Mouse (Mus musculus): Measurements from ENCODE around the gene Olfr963. TPM values are rescaled to one million over a fixed set of nuclear protein-coding genes. Genes with fewer than 3 reads are reported as not detected.
"Not testable (repeated sequence)": the region's sequence is repeated elsewhere in the genome, so short reads cannot be mapped to it uniquely, and the experiment has no call there.

Olfr963 gene
- polyA plus RNA-seq, 1 experiment from 2014 or later = not detected

- no peaks in the 10 kb centered on the region for H3K36me3 ChIP-seq (ENCODE audit: control insufficient read depth, insufficient read depth, low read length)
- no peak overlapping the region for H3K4me3 ChIP-seq (replicated peaks; ENCODE audit: low read length)
- WGBS = 77% methylated on average over 2 of the region's 2 CpGs
- no peak overlapping the region for H3K4me2 ChIP-seq (ENCODE audit: low read depth, low read length)
- H3K27me3 ChIP-seq (ENCODE audit: control insufficient read depth, insufficient read depth, low read length) = no peaks in the 10 kb centered on the region
- ATAC-seq (ENCODE audit: insufficient read depth, low FRiP score) = no peak
- H3K4me1 ChIP-seq (ENCODE audit: control insufficient read depth, insufficient read depth, low read length) = no peaks in the 10 kb centered on the region
- H3K27ac ChIP-seq (ENCODE audit: low read length) = no peak overlapping the region
- H3K9me3 ChIP-seq (replicated peaks; ENCODE audit: control insufficient read depth, low read length) = no peaks in the 10 kb centered on the region
- H3K9ac ChIP-seq (ENCODE audit: low read length) = no peak overlapping the region
These were observed 2.7 kb downstream of the Olfr963 start for GRCm38 (mm10) chr9:39669723-39670122.

GRCm38 (mm10) chr9:39674820-39675219 lies 7.8 kb downstream of the Olfr963 start:
- Histone ChIP-seq H3K9ac (ENCODE audit: low read length) (no peak overlapping the region), H3K4me1 (ENCODE audit: control insufficient read depth, insufficient read depth, low read length) (no peaks in the 10 kb centered on the region), H3K27me3 (ENCODE audit: control insufficient read depth, insufficient read depth, low read length) (no peaks in the 10 kb centered on the region), H3K4me3 (replicated peaks; ENCODE audit: low read length) (no peak overlapping the region), H3K4me2 (ENCODE audit: low read depth, low read length) (no peak overlapping the region), H3K36me3 (ENCODE audit: control insufficient read depth, insufficient read depth, low read length) (no peaks in the 10 kb centered on the region), H3K9me3 (replicated peaks; ENCODE audit: control insufficient read depth, low read length) (no peaks in the 10 kb centered on the region), H3K27ac (ENCODE audit: low read length) (no peak overlapping the region)
- WGBS = 74% methylated on average over 2 of the region's 2 CpGs
- ATAC-seq (ENCODE audit: insufficient read depth, low FRiP score) = no peak

GRCm38 (mm10) chr9:39678557-39678956 lies 11.6 kb downstream of the Olfr963 start:
- H3K4me2 ChIP-seq (ENCODE audit: low read depth, low read length) = no peak overlapping the region
- no peak overlapping the region for H3K4me3 ChIP-seq (replicated peaks; ENCODE audit: low read length)
- ATAC-seq (ENCODE audit: insufficient read depth, low FRiP score) = no peak
- no peaks in the 10 kb centered on the region for H3K27me3 ChIP-seq (ENCODE audit: control insufficient read depth, insufficient read depth, low read length)
- no peak overlapping the region for H3K27ac ChIP-seq (ENCODE audit: low read length)
- H3K9ac ChIP-seq (ENCODE audit: low read length) = no peak overlapping the region
- no peaks in the 10 kb centered on the region for H3K4me1 ChIP-seq (ENCODE audit: control insufficient read depth, insufficient read depth, low read length)
- H3K9me3 ChIP-seq (replicated peaks; ENCODE audit: control insufficient read depth, low read length) = no peaks in the 10 kb centered on the region
- H3K36me3 ChIP-seq (ENCODE audit: control insufficient read depth, insufficient read depth, low read length) = no peaks in the 10 kb centered on the region
- WGBS = 85% methylated on average over 2 of the region's 2 CpGs

- H3K27ac ChIP-seq (ENCODE audit: low read length) = no peak overlapping the region
- H3K27me3 ChIP-seq (ENCODE audit: control insufficient read depth, insufficient read depth, low read length) = no peaks in the 10 kb centered on the region
- H3K9ac ChIP-seq (ENCODE audit: low read length) = no peak overlapping the region
- H3K36me3 ChIP-seq (ENCODE audit: control insufficient read depth, insufficient read depth, low read length) = no peaks in the 10 kb centered on the region
- no peak overlapping the region for H3K4me3 ChIP-seq (replicated peaks; ENCODE audit: low read length)
- no peaks in the 10 kb centered on the region for H3K4me1 ChIP-seq (ENCODE audit: control insufficient read depth, insufficient read depth, low read length)
- no peaks in the 10 kb centered on the region for H3K9me3 ChIP-seq (replicated peaks; ENCODE audit: control insufficient read depth, low read length)
- ATAC-seq (ENCODE audit: insufficient read depth, low FRiP score) = no peak
- no peak overlapping the region for H3K4me2 ChIP-seq (ENCODE audit: low read depth, low read length)
- 70% methylated on average over 2 of the region's 2 CpGs for WGBS
These were observed 12.3 kb downstream of the Olfr963 start for GRCm38 (mm10) chr9:39679280-39679679.

DNA sequence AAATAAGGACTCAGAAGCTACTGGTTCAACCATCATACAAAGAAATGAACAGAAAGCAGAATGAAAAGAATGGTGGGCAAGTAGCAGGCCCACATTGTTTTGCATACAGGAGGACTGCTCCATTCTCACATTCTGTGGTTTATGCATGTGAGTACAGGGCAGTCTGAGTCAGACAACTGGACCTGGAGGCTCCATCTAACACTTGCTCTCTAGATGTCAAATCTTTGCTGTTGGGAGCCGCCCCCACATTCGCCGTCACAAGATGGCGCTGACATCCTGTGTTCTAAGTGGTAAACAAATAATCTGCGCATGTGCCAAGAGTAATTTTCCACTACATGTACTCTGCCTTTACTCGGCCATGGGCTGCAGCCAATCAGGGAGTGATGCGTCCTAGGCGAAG lies 34.1 kb downstream of the Olfr963 start:
- not testable (repeated sequence) for H3K27me3 ChIP-seq (ENCODE audit: control insufficient read depth, insufficient read depth, low read length); H3K4me3 ChIP-seq (replicated peaks; ENCODE audit: low read length); H3K9ac ChIP-seq (ENCODE audit: low read length); H3K9me3 ChIP-seq (replicated peaks; ENCODE audit: control insufficient read depth, low read length); H3K4me2 ChIP-seq (ENCODE audit: low read depth, low read length); H3K4me1 ChIP-seq (ENCODE audit: control insufficient read depth, insufficient read depth, low read length); H3K27ac ChIP-seq (ENCODE audit: low read length); H3K36me3 ChIP-seq (ENCODE audit: control insufficient read depth, insufficient read depth, low read length); ATAC-seq (ENCODE audit: insufficient read depth, low FRiP score)
- WGBS = 79% methylated on average over 6 of the region's 8 CpGs

GRCm38 (mm10) chr9:39707017-39707416 lies 40.0 kb downstream of the Olfr963 start, which contains the start of gene Olfr149:
Gene Olfr149, minus strand, starts transcription at chr9:39707117.
- no peaks in the 10 kb centered on the region for H3K9me3 ChIP-seq (replicated peaks; ENCODE audit: control insufficient read depth, low read length)
- H3K9ac ChIP-seq (ENCODE audit: low read length) = no peak within 1 kb of the TSS
- ATAC-seq (ENCODE audit: insufficient read depth, low FRiP score) = no peak
- no peak within 1 kb of the TSS for H3K4me3 ChIP-seq (replicated peaks; ENCODE audit: low read length)
- no peaks in the 10 kb centered on the region for H3K27me3 ChIP-seq (ENCODE audit: control insufficient read depth, insufficient read depth, low read length)
- no peak within 1 kb of the TSS for H3K4me2 ChIP-seq (ENCODE audit: low read depth, low read length)
- 0 out of 2 replicates have a peak, but pooled peaks cover 3% of the 10 kb centered on the region for H3K4me1 ChIP-seq (ENCODE audit: control insufficient read depth, insufficient read depth, low read length)
- no peaks in the 10 kb centered on the region for H3K36me3 ChIP-seq (ENCODE audit: control insufficient read depth, insufficient read depth, low read length)
- H3K27ac ChIP-seq (ENCODE audit: low read length) = no peak within 1 kb of the TSS

- Histone ChIP-seq H3K36me3 (ENCODE audit: control insufficient read depth, insufficient read depth, low read length) (no peaks in the 10 kb centered on the region), H3K4me3 (replicated peaks; ENCODE audit: low read length) (no peak overlapping the region), H3K4me2 (ENCODE audit: low read depth, low read length) (no peak overlapping the region), H3K4me1 (ENCODE audit: control insufficient read depth, insufficient read depth, low read length) (0 out of 2 replicates have a peak, but pooled peaks cover 3% of the 10 kb centered on the region), H3K27me3 (ENCODE audit: control insufficient read depth, insufficient read depth, low read length) (no peaks in the 10 kb centered on the region), H3K9me3 (replicated peaks; ENCODE audit: control insufficient read depth, low read length) (no peaks in the 10 kb centered on the region), H3K9ac (ENCODE audit: low read length) (no peak overlapping the region), H3K27ac (ENCODE audit: low read length) (no peak overlapping the region)
- WGBS = 48% methylated on average over 3 of the region's 3 CpGs
- no peak for ATAC-seq (ENCODE audit: insufficient read depth, low FRiP score)
These were observed 42.0 kb downstream of the Olfr963 start for GRCm38 (mm10) chr9:39708958-39709357.

- Histone ChIP-seq H3K27ac (ENCODE audit: low read length) (no peak within 1 kb of the TSS), H3K36me3 (ENCODE audit: control insufficient read depth, insufficient read depth, low read length) (no peaks in the 10 kb centered on the region), H3K4me1 (ENCODE audit: control insufficient read depth, insufficient read depth, low read length) (0 out of 2 replicates have a peak, but pooled peaks cover 3% of the 10 kb centered on the region), H3K4me2 (ENCODE audit: low read depth, low read length) (no peak within 1 kb of the TSS), H3K9me3 (replicated peaks; ENCODE audit: control insufficient read depth, low read length) (no peaks in the 10 kb centered on the region), H3K9ac (ENCODE audit: low read length) (no peak within 1 kb of the TSS), H3K27me3 (ENCODE audit: control insufficient read depth, insufficient read depth, low read length) (no peaks in the 10 kb centered on the region), H3K4me3 (replicated peaks; ENCODE audit: low read length) (no peak within 1 kb of the TSS)
- ATAC-seq (ENCODE audit: insufficient read depth, low FRiP score) = no peak
These were observed 44.0 kb downstream of the Olfr963 start, which contains the start of gene Olfr965 for GRCm38 (mm10) chr9:39711053-39711452. Gene Olfr965, plus strand, starts transcription at chr9:39711353.

All from stomach, embryonic 16.5 days (tissue).